Mouse (Mus musculus): ENCODE results near the gene Rnase13.

GRCm38 (mm10) chr14:51913960-51914762, 8.4 kb downstream of the Rnase13 start, which contains the start of gene Ndrg2:
- TF ChIP-seq POLR2A (IDR thresholded peaks at IDR 0.05; ENCODE audit: insufficient read depth, low read depth, low read length) = peak; percentile 69; the same call in 1 of the 2 replicates
- no peak for TF ChIP-seq CTCF (IDR thresholded peaks at IDR 0.05)

All from heart, adult 2 months (tissue).